Mouse (Mus musculus): Measurements from ENCODE around the gene Lifr.

GRCm38 (mm10) chr15:7113906-7114305 is 23.5 kb downstream of the Lifr start:
- TF ChIP-seq CTCF (conservative IDR thresholded peaks at IDR 0.05; ENCODE audit: low read length) (no peak), POU5F1 (IDR thresholded peaks at IDR 0.05; ENCODE audit: borderline replicate concordance, low read length) (no peak)
